Mouse (Mus musculus): Measurements from ENCODE around the gene Cdon. TPM values are rescaled to one million over a fixed set of nuclear protein-coding genes. Genes with fewer than 3 reads are reported as not detected.

Gene Cdon
- polyA plus RNA-seq, 1 experiment from 2014 or later = 35.7 TPM

DNA sequence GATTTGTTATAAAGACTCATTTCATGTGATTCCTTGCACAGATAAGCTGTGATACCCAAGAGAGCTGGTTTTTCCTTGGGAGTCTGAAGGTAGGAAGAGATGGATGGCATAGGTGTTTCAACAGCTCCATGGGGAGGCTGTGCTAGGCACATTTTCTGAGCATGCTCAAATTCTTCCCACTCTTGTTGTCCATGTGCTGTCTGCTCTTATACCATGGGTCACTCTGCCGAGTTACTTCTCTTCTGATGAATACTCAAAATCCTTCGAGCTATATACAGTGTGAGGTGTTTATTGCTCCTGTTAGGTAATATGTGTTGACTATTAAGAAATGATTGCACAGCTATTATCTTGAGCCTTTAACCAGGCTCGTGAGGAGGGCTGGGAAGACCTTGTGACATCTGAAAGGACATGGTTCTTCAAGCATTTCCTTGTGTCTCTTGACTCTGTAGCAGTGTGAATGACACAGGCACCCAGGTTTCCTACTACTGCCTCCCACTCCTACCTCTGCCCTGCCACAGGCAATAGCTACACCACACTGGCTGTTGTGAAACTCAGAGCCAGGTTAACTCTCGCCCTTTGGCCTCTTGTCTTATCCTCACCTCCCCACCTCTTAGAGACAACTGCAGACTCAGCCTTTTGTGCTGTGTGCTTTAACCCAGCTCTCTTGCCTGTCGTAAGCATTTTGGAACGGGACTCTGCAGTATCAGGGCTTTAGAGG is 99.9 kb downstream of the Cdon start:
- no peak for ATAC-seq
- no peak for TF ChIP-seq CTCF (IDR thresholded peaks at IDR 0.05)
- ChIA-PET CTCF (interaction anchor here (1.4 to 1.6 kb wide), 3 partner anchors 8 to 21 kb away, joined by 4 to 5 read pairs (median 4); no protein-coding TSS in a partner anchor), POLR2A (no interaction called here)
- in situ Hi-C loops (cut with MboI; ENCODE audit: low pct_unique_long_range_greater_than_20kb) = no loop called here
- H3K27me3 ChIP-seq = no peaks in the 10 kb centered on the region
- no peak for DNase-seq (ENCODE audit: low read depth, low spot score)

DNA sequence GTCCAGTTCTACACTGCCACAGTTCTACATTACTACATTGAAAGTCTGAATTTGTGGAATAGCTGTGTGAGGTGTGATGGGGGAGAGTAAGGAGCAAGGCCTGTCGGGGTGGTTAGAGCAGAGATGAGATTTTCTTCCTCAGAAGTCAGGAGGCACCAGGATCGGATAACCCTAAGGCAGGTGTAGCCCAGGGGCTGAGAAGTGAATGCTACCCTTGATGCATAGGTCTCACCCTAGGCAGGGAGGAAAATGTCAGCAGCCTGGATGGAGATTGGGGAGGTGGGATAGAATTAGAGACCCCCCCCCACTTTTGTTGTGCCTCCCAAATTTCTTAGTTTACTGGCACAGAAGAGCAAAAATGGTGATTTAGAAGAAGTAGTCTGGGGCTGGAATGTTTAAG is 101.3 kb downstream of the Cdon start:
- in situ Hi-C loops (cut with MboI; ENCODE audit: low pct_unique_long_range_greater_than_20kb) = no loop called here
- POLR2A ChIA-PET = no interaction called here
- DNase-seq (ENCODE audit: low read depth, low spot score) (no peak), ATAC-seq (no peak)
- H3K27me3 ChIP-seq = peaks cover 4% of the 10 kb centered on the region
- CTCF ChIA-PET = interaction anchor here (0.7 to 1.6 kb wide), 4 partner anchors 12 to 244 kb away, joined by 3 to 5 read pairs (median 4); no protein-coding TSS in a partner anchor
- no peak for TF ChIP-seq CTCF (IDR thresholded peaks at IDR 0.05)

- H3K27me3 ChIP-seq = peaks cover 4% of the 10 kb centered on the region
- DNase-seq (ENCODE audit: low read depth, low spot score) (no peak), ATAC-seq (no peak)
- in situ Hi-C loops (cut with MboI; ENCODE audit: low pct_unique_long_range_greater_than_20kb) = no loop called here
- CTCF ChIA-PET = interaction anchor here (0.7 to 1.7 kb wide), 9 partner anchors 11 to 244 kb away, joined by 3 to 12 read pairs (median 4); no protein-coding TSS in a partner anchor
- POLR2A ChIA-PET = interaction anchor here (1.4 kb wide), 1 partner anchor 11 kb away, joined by 6 read pairs; no protein-coding TSS in a partner anchor
- TF ChIP-seq CTCF (IDR thresholded peaks at IDR 0.05) = no peak
Measured at GRCm38 (mm10) chr9:35522821-35523515, 102.0 kb downstream of the Cdon start.

DNA sequence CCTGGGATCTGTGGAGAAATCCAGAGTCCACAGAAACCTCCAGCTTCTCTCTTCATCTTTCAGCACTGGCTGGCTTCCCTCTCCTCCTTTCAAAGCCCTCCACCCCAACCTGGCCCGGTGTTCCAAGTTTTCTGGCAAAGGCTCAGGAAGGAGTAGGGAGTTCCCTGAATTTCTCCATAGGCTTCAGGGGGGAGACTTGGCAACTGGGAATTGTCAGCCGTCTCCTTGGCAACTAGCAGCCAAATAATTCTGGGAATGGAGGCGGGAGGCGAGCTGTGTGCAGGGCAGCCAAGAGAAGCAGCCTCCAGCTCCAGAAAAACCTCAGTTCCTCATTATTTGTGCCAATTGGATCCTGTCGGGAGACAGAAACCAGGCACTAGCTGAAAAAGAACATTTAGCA is 102.6 kb downstream of the Cdon start:
- H3K27me3 ChIP-seq = peaks cover 4% of the 10 kb centered on the region
- TF ChIP-seq CTCF (IDR thresholded peaks at IDR 0.05) = no peak
- ATAC-seq = no peak
- ChIA-PET CTCF (interaction anchor here (0.9 to 1.7 kb wide), 8 partner anchors 11 to 245 kb away, joined by 3 to 12 read pairs (median 4); no protein-coding TSS in a partner anchor), POLR2A (interaction anchor here (1.4 kb wide), 1 partner anchor 11 kb away, joined by 6 read pairs; no protein-coding TSS in a partner anchor)
- in situ Hi-C loops (cut with MboI; ENCODE audit: low pct_unique_long_range_greater_than_20kb) = no loop called here
- DNase-seq (ENCODE audit: low read depth, low spot score) = no peak

DNA sequence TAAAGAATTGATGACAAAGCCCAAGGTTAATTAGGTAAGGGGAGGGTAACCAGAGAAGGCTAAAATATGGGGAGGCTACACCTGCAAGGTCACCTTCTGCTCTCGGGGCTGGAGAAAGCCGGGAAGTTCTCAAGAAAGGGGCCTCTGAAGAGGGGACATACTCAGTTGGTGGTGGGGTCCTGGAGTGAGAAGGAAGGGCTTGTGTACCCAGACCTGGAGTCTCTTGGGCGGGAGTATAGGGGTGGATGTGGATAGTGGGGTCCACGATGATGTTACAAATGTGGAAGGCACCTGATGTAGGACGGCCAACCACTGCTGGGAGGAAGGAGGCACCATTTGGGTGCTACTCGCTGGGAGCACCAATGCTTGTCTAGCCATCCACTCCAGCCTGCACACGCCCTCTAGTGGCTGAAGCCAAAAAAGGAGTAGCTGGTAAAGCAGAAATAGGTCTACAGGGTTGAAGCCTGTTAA is 103.0 kb downstream of the Cdon start:
- in situ Hi-C loops (cut with MboI; ENCODE audit: low pct_unique_long_range_greater_than_20kb) = no loop called here
- ATAC-seq = peak; percentile 47
- ChIA-PET CTCF (interaction anchor here (0.7 to 1.8 kb wide), 13 partner anchors 11 to 254 kb away, joined by 3 to 12 read pairs (median 4); no protein-coding TSS in a partner anchor), POLR2A (interaction anchor here (1.4 kb wide), 1 partner anchor 10 kb away, joined by 6 read pairs; no protein-coding TSS in a partner anchor)
- DNase-seq (ENCODE audit: low read depth, low spot score) = peak; percentile 24
- TF ChIP-seq CTCF (IDR thresholded peaks at IDR 0.05) = peak; percentile 75
- peaks cover 4% of the 10 kb centered on the region for H3K27me3 ChIP-seq

DNA sequence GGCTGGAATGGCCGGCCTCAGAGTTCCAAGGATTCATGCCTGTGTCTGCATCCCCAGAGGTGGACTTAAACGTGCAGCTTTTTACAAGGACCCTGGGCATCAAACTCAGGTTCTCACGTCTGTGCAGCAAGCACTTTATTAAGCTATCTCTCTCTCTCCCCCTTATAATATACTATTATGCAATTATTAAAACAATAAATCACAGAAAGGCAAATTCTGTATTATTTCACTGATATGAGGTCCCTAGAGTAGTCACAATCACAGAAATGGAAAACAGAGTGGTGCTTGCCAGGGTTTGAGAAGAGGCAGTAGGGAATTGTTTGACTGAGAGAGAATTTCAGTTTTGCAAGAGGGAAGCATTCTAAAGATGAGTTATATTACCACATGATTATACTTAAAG is 108.2 kb downstream of the Cdon start:
- ATAC-seq (no peak), DNase-seq (ENCODE audit: low read depth, low spot score) (no peak)
- ChIA-PET POLR2A (no interaction called here), CTCF (interaction anchor here (1.4 to 1.5 kb wide), 2 partner anchors 13 to 250 kb away, joined by 3 to 4 read pairs; no protein-coding TSS in a partner anchor)
- in situ Hi-C loops (cut with MboI; ENCODE audit: low pct_unique_long_range_greater_than_20kb) = loop anchor here (25.0 kb wide), 1 partner anchor 492 kb away; no protein-coding TSS in a partner anchor
- H3K27me3 ChIP-seq = peaks cover 4% of the 10 kb centered on the region
- TF ChIP-seq CTCF (IDR thresholded peaks at IDR 0.05) = no peak

- DNase-seq (ENCODE audit: low read depth, low spot score) (no peak), ATAC-seq (no peak)
- ChIA-PET CTCF (interaction anchor here (1.5 kb wide), 1 partner anchor 13 kb away, joined by 3 read pairs; no protein-coding TSS in a partner anchor), POLR2A (no interaction called here)
- in situ Hi-C loops (cut with MboI; ENCODE audit: low pct_unique_long_range_greater_than_20kb) = loop anchor here (5.0 to 25.0 kb wide), 4 partner anchors 112 to 492 kb away; no protein-coding TSS in a partner anchor
- H3K27me3 ChIP-seq = peaks cover 4% of the 10 kb centered on the region
- TF ChIP-seq CTCF (IDR thresholded peaks at IDR 0.05) = no peak
Measured at GRCm38 (mm10) chr9:35529796-35530195, 108.9 kb downstream of the Cdon start.

DNA sequence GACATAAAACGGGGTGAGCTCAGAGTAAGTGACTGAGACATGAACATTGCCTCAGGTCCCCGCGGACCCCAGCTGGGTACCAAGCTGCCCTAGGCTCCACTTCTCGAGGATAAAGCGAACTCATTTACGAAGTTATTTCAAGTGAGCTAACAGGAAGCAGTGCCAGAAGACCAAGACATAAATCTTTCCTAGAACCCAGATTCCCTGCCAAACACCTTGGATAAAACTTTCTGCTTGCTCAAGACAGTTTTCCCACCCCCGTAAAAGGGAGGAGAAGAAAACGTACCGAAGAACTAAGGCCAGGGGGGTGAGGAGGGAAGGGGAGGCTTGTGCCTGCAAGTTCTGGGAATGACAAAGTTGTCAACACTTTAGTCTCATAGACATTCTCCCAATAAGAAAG is 112.3 kb downstream of the Cdon start:
- POLR2A ChIA-PET = no interaction called here
- CTCF ChIA-PET = interaction anchor here (4.8 kb wide), 1 partner anchor 249 kb away, joined by 54 read pairs; no protein-coding TSS in a partner anchor
- DNase-seq (ENCODE audit: low read depth, low spot score) = no peak
- no peak for TF ChIP-seq CTCF (IDR thresholded peaks at IDR 0.05)
- ATAC-seq = no peak
- H3K27me3 ChIP-seq = no peaks in the 10 kb centered on the region
- in situ Hi-C loops (cut with MboI; ENCODE audit: low pct_unique_long_range_greater_than_20kb) = loop anchor here (5.0 to 25.0 kb wide), 4 partner anchors 116 to 496 kb away; no protein-coding TSS in a partner anchor

- no peak for DNase-seq (ENCODE audit: low read depth, low spot score)
- TF ChIP-seq CTCF (IDR thresholded peaks at IDR 0.05) = peak; percentile 94
Measured at GRCm38 (mm10) chr9:35535110-35535509, 114.2 kb downstream of the Cdon start.

GRCm38 (mm10) chr9:35535876-35536275 is 114.9 kb downstream of the Cdon start:
- no peak for DNase-seq (ENCODE audit: low read depth, low spot score)
- POLR2A ChIA-PET = no interaction called here
- TF ChIP-seq CTCF (IDR thresholded peaks at IDR 0.05) = no peak
- ATAC-seq = no peak
- H3K27me3 ChIP-seq = no peaks in the 10 kb centered on the region
- in situ Hi-C loops (cut with MboI; ENCODE audit: low pct_unique_long_range_greater_than_20kb) = loop anchor here (10.0 to 25.0 kb wide), 2 partner anchors 341 to 499 kb away; no protein-coding TSS in a partner anchor
- CTCF ChIA-PET = interaction anchor here (1.2 to 4.8 kb wide), 2 partner anchors 190 to 252 kb away, joined by 3 to 54 read pairs; no protein-coding TSS in a partner anchor

More at GRCm38 (mm10) chr9:35535110-35535509, 114.2 kb downstream of the Cdon start:
- ChIA-PET POLR2A (interaction anchor here (1.3 kb wide), 1 partner anchor 11 kb away, joined by 6 read pairs; no protein-coding TSS in a partner anchor), CTCF (interaction anchor here (0.6 to 4.8 kb wide), 17 partner anchors 8 to 318 kb away, joined by 3 to 54 read pairs (median 3); partner anchors contain the start of gene Gm1113)
- H3K27me3 ChIP-seq = no peaks in the 10 kb centered on the region
- ATAC-seq = peak; percentile 84
- in situ Hi-C loops (cut with MboI; ENCODE audit: low pct_unique_long_range_greater_than_20kb) = loop anchor here (10.0 to 25.0 kb wide), 2 partner anchors 340 to 498 kb away; no protein-coding TSS in a partner anchor

Measured in Patski (cell line).